Mouse (Mus musculus) liver, adult 2 months (tissue): ENCODE data around the gene Pip5k1b.

Experiments
- CTCF ChIP-seq: fragments of 200-500 bp; IDR thresholded peaks from 2 replicates; pipeline ENCODE4 v1.5.1; 2011; ENCODE audit warnings: low read depth, low read length, control low read depth
- POLR2A ChIP-seq: fragments of 200-500 bp; IDR thresholded peaks from 2 replicates; pipeline ENCODE4 v1.6.1; 2011; ENCODE audit warnings: low read length, control low read depth; ENCODE audit not compliant: insufficient read depth; ENCODE audit errors: extremely low read depth

DNA sequence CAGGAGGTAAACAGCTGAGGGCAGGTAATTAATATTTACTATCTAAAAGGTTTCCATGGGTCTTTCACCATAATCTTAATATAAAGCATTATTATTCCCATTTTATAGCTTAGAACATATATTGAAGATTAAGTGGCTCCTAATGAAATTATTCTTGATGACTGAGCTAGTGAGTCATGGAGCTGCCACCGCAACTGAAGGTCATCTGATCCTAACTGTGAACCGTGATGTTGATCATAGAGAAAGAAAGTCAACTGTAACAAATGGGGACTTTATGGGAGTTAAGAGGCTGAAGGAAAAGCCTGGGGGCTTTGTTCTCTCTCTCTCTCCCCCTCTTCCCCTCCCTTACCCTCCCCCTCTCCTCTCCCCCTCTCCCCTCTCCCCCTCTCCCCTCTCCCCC, 31.1 kb upstream of the Pip5k1b start:
- TF ChIP-seq POLR2A, result no peak
- no peak for TF ChIP-seq CTCF
